Mouse (Mus musculus) stomach, postnatal 0 days (tissue): ENCODE measurements at regions not wholly inside any gene's neighbourhood (a gene's known extent, or its start where the extent isn't known, plus 50 kb on each side); places are given as distances from the start of the nearest gene placed in this dataset.

Source experiments
- CTCF ChIP-seq: IDR thresholded peaks from 2 replicates; pipeline ENCODE4 v1.5.1; 2016; ENCODE audit warnings: antibody characterized with exemption, low read depth, mild to moderate bottlenecking, moderate library complexity
- EP300 ChIP-seq: optimal IDR thresholded peaks from 2 replicates; pipeline ENCODE3; 2016; ENCODE audit warnings: antibody characterized with exemption

DNA sequence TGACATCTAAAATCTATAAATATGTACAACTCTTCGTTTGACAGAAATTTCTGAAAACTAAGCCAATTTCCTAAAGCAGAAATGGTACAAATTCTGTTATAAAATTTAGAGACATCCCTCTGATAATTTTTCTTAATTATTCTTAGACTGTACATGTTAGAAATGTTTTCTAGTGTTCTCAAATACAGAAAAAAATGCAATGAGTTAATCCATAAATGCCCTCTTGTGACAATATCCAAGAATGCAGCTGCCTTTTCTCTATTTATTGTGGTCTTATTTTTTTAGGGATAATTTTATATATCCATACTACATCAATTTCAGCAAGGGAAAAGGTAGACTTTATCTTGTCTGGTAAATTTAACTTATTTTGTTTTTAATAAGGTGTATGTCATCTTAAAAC lies 367.3 kb downstream of the Prkd1 start:
- 0 out of 2 replicates have a peak, but pooled peaks have one; percentile 23 for TF ChIP-seq CTCF
- no peak for TF ChIP-seq EP300
